Mouse (Mus musculus) liver, embryonic 13.5 days (tissue): ENCODE results near the gene Znrf3. TPM values are rescaled to one million over a fixed set of nuclear protein-coding genes. Genes with fewer than 3 reads are reported as not detected.

Experiments
- ATAC-seq: fragments of 200-750 bp; cut with Nextera tagmentation; 2 replicates; pipeline ENCODE4 v1.8.0; 2017; ENCODE audit warnings: low read depth, mild to moderate bottlenecking, moderate number of reproducible peaks, moderate library complexity
- DNase-seq: peaks from one replicate; pipeline ENCODE4 v3.0.0; 2022
- H3K27ac ChIP-seq: fragments of 300-500 bp; sonication (generic); 2 replicates; pipeline ENCODE4 v1.5.1; 2015; ENCODE audit warnings: moderate library complexity, mild to moderate bottlenecking, inconsistent platforms
- H3K27me3 ChIP-seq: fragments of 300-500 bp; sonication (generic); 2 replicates; pipeline ENCODE4 v1.6.1; 2015; ENCODE audit warnings: mild to moderate bottlenecking, inconsistent platforms
- H3K36me3 ChIP-seq: fragments of 300-500 bp; sonication (generic); 2 replicates; pipeline ENCODE4 v1.6.1; 2015; ENCODE audit warnings: mild to moderate bottlenecking, inconsistent platforms
- H3K4me1 ChIP-seq: fragments of 300-500 bp; sonication (generic); replicated peaks from 2 replicates; pipeline ENCODE4 v1.6.1; 2015; ENCODE audit warnings: inconsistent platforms
- H3K4me2 ChIP-seq: fragments of 300-500 bp; sonication (generic); 2 replicates; pipeline ENCODE4 v1.6.1; 2015; ENCODE audit warnings: inconsistent platforms, mild to moderate bottlenecking, moderate library complexity
- H3K4me3 ChIP-seq: fragments of 300-500 bp; sonication (generic); replicated peaks from 2 replicates; pipeline ENCODE4 v1.5.1; 2015; ENCODE audit warnings: mild to moderate bottlenecking, inconsistent platforms
- H3K9ac ChIP-seq: fragments of 300-500 bp; sonication (generic); 2 replicates; pipeline ENCODE4 v1.6.1; 2015; ENCODE audit warnings: mild to moderate bottlenecking, inconsistent platforms
- H3K9me3 ChIP-seq: fragments of 300-500 bp; sonication (generic); replicated peaks from 2 replicates; pipeline ENCODE4 v1.6.1; 2016; ENCODE audit warnings: inconsistent platforms
- WGBS: fragments of 180-500 bp; shearing (Covaris S2); methylation state at CpG from one replicate; pipeline ENCODE4 v1.1.7; 2015; ENCODE audit not compliant: insufficient replicate concordance; 5-methylcytosine and 5-hydroxymethylcytosine counted together
- polyA plus RNA-seq: library from polyadenylated mRNA; unstranded; fragments of >200 nt; fragmentation: Nextera tagmentation; extraction: Ambion mirVana; gene quantifications from 2 replicates; pipeline ENCODE4 v1.2.1, GENCODE M21; 2015

Gene Znrf3
- polyA plus RNA-seq, 1 experiment from 2014 or later, result 4.1 TPM

DNA sequence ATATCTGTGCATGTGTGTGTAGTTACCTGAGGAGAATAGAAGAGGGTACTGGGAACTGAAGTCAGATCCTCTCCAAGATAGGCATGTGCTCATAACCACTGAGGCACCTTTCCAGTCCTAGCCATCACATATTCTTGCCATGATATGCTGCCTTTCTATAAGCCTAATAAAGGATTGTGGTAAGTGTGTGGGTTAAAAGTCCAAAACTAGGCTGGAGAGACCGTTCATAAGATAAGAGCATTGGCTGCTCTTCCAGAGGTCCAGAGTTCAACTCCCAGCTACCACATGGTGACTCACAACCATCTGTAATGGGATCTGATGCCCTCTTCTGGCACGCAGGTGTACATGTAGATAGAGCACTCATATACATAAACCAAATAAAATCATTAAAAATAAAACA, 160.7 kb downstream of the Znrf3 start:
- WGBS, result 68% methylated on average over 2 of the region's 2 CpGs
- Histone ChIP-seq H3K4me1 (peaks cover 9% of the 10 kb centered on the region; the same call in 1 of the 2 replicates), H3K9ac (no peak overlapping the region), H3K27ac (no peak overlapping the region), H3K36me3 (peaks cover 54% of the 10 kb centered on the region), H3K4me2 (no peak overlapping the region), H3K4me3 (no peak overlapping the region), H3K27me3 (no peaks in the 10 kb centered on the region), H3K9me3 (no peaks in the 10 kb centered on the region)
- no peak for DNase-seq
- ATAC-seq, result no peak

GRCm38 (mm10) chr11:5280932-5281331, 163.7 kb downstream of the Znrf3 start:
- Histone ChIP-seq H3K4me2 (no peak overlapping the region), H3K9ac (no peak overlapping the region), H3K4me1 (peaks cover 9% of the 10 kb centered on the region; the same call in 1 of the 2 replicates), H3K27ac (no peak overlapping the region), H3K4me3 (no peak overlapping the region), H3K9me3 (no peaks in the 10 kb centered on the region), H3K36me3 (peaks cover 41% of the 10 kb centered on the region), H3K27me3 (no peaks in the 10 kb centered on the region)
- ATAC-seq (no peak), DNase-seq (no peak)
- 79% methylated on average over 7 of the region's 7 CpGs for WGBS

DNA sequence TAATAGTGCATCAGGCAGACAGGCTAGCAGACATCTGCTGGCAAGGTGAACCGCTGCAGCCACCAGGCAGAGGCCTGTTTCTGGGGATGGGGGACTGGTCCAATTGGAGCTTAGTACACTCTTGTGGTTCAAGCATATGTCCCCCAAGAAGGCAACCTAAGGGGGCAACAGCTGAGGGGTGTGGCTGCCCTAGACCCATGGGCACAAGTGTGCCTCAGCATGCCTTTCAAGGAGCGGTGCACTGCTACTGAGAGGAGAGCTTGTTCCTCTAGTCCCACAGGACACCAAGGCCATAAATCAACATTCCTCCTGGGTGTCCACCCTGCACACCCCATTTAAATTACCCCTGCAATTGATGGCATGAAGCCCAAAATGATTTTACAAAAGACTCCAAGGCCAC, 166.2 kb downstream of the Znrf3 start:
- H3K4me3 ChIP-seq, result no peak overlapping the region
- H3K4me2 ChIP-seq, result no peak overlapping the region
- peaks cover 9% of the 10 kb centered on the region; the same call in 1 of the 2 replicates for H3K4me1 ChIP-seq
- no peak overlapping the region for H3K9ac ChIP-seq
- 95% methylated on average over 2 of the region's 2 CpGs for WGBS
- H3K27me3 ChIP-seq, result no peaks in the 10 kb centered on the region
- no peak for DNase-seq
- peaks cover 30% of the 10 kb centered on the region for H3K36me3 ChIP-seq
- ATAC-seq, result no peak
- no peak overlapping the region for H3K27ac ChIP-seq
- H3K9me3 ChIP-seq, result no peaks in the 10 kb centered on the region

- H3K9me3 ChIP-seq, result no peaks in the 10 kb centered on the region
- no peak overlapping the region for H3K9ac ChIP-seq
- no peak overlapping the region for H3K27ac ChIP-seq
- peaks cover 9% of the 10 kb centered on the region for H3K4me1 ChIP-seq
- no peak for ATAC-seq
- no peak for DNase-seq
- H3K36me3 ChIP-seq, result peaks cover 21% of the 10 kb centered on the region
- no peak overlapping the region for H3K4me2 ChIP-seq
- WGBS, result 72% methylated on average over 5 of the region's 5 CpGs
- H3K27me3 ChIP-seq, result no peaks in the 10 kb centered on the region
- no peak overlapping the region for H3K4me3 ChIP-seq
Measured at GRCm38 (mm10) chr11:5277307-5277971, 167.2 kb downstream of the Znrf3 start.

DNA sequence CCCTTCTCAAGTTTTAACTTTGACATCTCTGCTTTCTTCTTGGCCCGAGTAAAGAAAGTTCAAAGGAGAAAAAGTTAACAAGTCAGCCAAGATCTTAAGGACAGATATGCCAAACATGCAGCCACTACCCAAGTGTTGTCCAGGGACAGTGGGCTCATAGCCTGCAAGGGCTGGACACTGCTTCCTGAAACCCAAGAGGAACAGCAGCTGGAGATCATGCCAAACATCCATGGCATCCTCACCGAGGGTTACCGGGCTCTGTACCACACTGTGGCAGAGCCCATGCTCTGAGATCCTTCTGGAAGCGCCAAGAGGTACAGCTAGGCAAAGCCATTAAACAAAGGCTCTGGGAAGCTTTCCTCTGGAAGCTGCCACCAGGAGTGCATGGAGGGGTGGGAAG, 169.4 kb downstream of the Znrf3 start:
- WGBS, result 71% methylated on average over 4 of the region's 4 CpGs
- DNase-seq, result no peak
- no peaks in the 10 kb centered on the region for H3K27me3 ChIP-seq
- no peak overlapping the region for H3K4me3 ChIP-seq
- H3K4me1 ChIP-seq, result peaks cover 7% of the 10 kb centered on the region
- H3K4me2 ChIP-seq, result no peak overlapping the region
- no peak for ATAC-seq
- no peaks in the 10 kb centered on the region for H3K9me3 ChIP-seq
- H3K36me3 ChIP-seq, result no peaks in the 10 kb centered on the region
- H3K27ac ChIP-seq, result no peak overlapping the region
- no peak overlapping the region for H3K9ac ChIP-seq

DNA sequence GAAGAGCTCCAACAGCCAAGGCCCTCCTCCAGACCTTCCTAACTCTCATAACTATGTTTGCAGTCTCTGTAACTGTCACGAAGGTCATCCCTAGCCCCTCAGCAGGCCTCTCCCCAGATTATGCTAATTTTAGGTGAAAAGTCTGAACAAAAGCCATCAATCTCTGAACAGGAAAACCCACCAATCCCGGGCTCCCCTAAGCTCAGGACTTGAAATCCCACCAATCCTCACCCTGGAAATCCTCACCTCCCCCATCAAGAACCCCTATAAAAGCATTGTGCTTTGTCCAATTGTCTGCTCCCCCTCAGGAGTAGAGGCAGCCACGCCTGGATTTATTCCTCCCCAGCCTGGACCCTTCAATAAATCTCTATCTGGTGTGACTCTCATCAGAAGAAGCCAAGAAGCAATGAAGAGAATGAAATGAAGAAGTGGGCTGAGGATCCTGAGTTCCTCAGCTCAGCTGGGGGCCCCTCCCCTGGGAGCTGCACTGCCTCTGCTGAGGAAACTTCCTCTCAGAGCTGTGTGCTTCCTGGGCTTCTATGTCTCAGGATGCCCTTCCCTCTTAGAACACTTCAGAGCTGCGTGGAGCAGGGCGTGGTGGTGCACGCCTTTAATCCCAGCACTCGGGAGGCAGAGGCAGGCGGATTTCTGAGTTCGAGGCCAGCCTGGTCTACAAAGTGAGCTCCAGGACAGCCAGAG, 172.0 kb downstream of the Znrf3 start:
- H3K4me1 ChIP-seq, result no peaks in the 10 kb centered on the region; the same call in 1 of the 2 replicates
- DNase-seq (no peak), ATAC-seq (no peak)
- H3K9me3 ChIP-seq, result no peaks in the 10 kb centered on the region
- no peaks in the 10 kb centered on the region for H3K36me3 ChIP-seq
- no peak overlapping the region for H3K9ac ChIP-seq
- H3K4me3 ChIP-seq, result no peak overlapping the region
- H3K27me3 ChIP-seq, result no peaks in the 10 kb centered on the region
- H3K27ac ChIP-seq, result no peak overlapping the region
- 33% methylated on average over 9 of the region's 9 CpGs for WGBS
- H3K4me2 ChIP-seq, result no peak overlapping the region

GRCm38 (mm10) chr11:5272066-5272360, 172.6 kb downstream of the Znrf3 start:
- H3K27ac ChIP-seq, result no peak overlapping the region
- H3K4me3 ChIP-seq, result no peak overlapping the region
- no peaks in the 10 kb centered on the region for H3K9me3 ChIP-seq
- 56% methylated on average over 4 of the region's 4 CpGs for WGBS
- DNase-seq, result no peak
- no peaks in the 10 kb centered on the region; the same call in 1 of the 2 replicates for H3K4me1 ChIP-seq
- no peak overlapping the region for H3K4me2 ChIP-seq
- no peaks in the 10 kb centered on the region for H3K27me3 ChIP-seq
- no peak overlapping the region for H3K9ac ChIP-seq
- ATAC-seq, result no peak
- H3K36me3 ChIP-seq, result no peaks in the 10 kb centered on the region

- H3K27ac ChIP-seq, result no peak overlapping the region
- no peak overlapping the region for H3K9ac ChIP-seq
- no peaks in the 10 kb centered on the region for H3K36me3 ChIP-seq
- DNase-seq (no peak), ATAC-seq (no peak)
- WGBS, result 58% methylated on average over 9 of the region's 9 CpGs
- no peaks in the 10 kb centered on the region for H3K27me3 ChIP-seq
- no peaks in the 10 kb centered on the region for H3K9me3 ChIP-seq
- H3K4me2 ChIP-seq, result no peak overlapping the region
- no peak overlapping the region for H3K4me3 ChIP-seq
- H3K4me1 ChIP-seq, result no peaks in the 10 kb centered on the region; the same call in 1 of the 2 replicates
Measured at GRCm38 (mm10) chr11:5271274-5272065, 173.2 kb downstream of the Znrf3 start.

DNA sequence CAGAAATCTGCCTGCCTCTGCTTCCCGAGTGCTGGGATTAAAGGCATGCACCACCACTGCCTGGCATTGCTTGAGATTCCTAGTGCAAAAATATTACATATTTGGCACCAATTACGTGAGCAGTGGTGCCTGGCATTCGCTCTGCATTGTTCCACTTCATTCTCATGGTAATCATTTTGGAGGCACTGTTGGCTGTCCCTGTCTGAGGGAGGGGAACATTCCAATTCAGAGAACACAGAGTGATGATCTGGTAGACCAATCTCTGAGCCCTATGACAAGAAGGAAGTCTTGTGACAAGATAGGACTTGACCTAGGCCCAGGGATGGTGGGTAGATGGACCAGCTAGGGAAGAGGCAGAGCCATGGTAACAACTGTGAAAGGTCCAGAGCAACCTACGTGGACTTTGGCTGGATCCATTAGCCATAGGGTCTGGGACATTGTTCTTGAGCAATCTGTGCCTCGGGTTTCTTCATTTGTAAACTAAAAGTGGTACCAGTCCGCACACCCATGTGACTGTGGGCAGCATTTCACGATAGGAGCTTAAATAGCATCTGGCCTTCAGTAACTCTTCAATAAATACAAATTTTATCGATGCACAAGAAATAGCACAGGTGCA, 174.7 kb downstream of the Znrf3 start:
- ATAC-seq, result no peak; the same call in 1 of the 2 replicates
- DNase-seq, result no peak
- Histone ChIP-seq H3K9ac (no peak overlapping the region), H3K9me3 (no peaks in the 10 kb centered on the region), H3K4me3 (no peak overlapping the region), H3K4me2 (no peak overlapping the region), H3K27me3 (no peaks in the 10 kb centered on the region), H3K4me1 (no peaks in the 10 kb centered on the region; the same call in 1 of the 2 replicates), H3K27ac (no peak overlapping the region), H3K36me3 (no peaks in the 10 kb centered on the region)
- 61% methylated on average over 8 of the region's 8 CpGs for WGBS

- Histone ChIP-seq H3K9me3 (no peaks in the 10 kb centered on the region), H3K27ac (no peak overlapping the region), H3K4me1 (peaks cover 18% of the 10 kb centered on the region)
Measured at GRCm38 (mm10) chr11:5265764-5266163, 178.9 kb downstream of the Znrf3 start.

GRCm38 (mm10) chr11:5263078-5263730, 181.4 kb downstream of the Znrf3 start:
- Histone ChIP-seq H3K9me3 (no peaks in the 10 kb centered on the region), H3K4me2 (no peak overlapping the region), H3K9ac (no peak overlapping the region), H3K4me1 (peaks cover 20% of the 10 kb centered on the region), H3K36me3 (no peaks in the 10 kb centered on the region), H3K27me3 (peaks cover 34% of the 10 kb centered on the region), H3K27ac (no peak overlapping the region), H3K4me3 (no peak overlapping the region)
- no peak for DNase-seq
- WGBS, result 62% methylated on average over 26 of the region's 26 CpGs
- no peak for ATAC-seq

More at GRCm38 (mm10) chr11:5265764-5266163, 178.9 kb downstream of the Znrf3 start:
- Histone ChIP-seq H3K27me3 (peaks cover 11% of the 10 kb centered on the region), H3K9ac (no peak overlapping the region), H3K4me3 (no peak overlapping the region), H3K4me2 (no peak overlapping the region), H3K36me3 (no peaks in the 10 kb centered on the region)
- DNase-seq (no peak), ATAC-seq (no peak)
- WGBS, result 62% methylated on average over 8 of the region's 8 CpGs
